Mouse (Mus musculus) cortical plate, adult 2 months (tissue): ENCODE data around the gene Insm2.

Source experiments
- CTCF ChIP-seq: fragments of 200-500 bp; IDR thresholded peaks from 2 replicates; pipeline ENCODE4 v1.5.1; 2011; ENCODE audit warnings: mild to moderate bottlenecking, control low read depth, low read length; ENCODE audit not compliant: insufficient read depth; ENCODE audit errors: extremely low read depth
- POLR2A ChIP-seq: fragments of 200-500 bp; IDR thresholded peaks from 2 replicates; pipeline ENCODE4 v1.6.1; 2011; ENCODE audit warnings: mild to moderate bottlenecking, low read length, control low read depth; ENCODE audit not compliant: insufficient read depth; ENCODE audit errors: extremely low read depth

DNA sequence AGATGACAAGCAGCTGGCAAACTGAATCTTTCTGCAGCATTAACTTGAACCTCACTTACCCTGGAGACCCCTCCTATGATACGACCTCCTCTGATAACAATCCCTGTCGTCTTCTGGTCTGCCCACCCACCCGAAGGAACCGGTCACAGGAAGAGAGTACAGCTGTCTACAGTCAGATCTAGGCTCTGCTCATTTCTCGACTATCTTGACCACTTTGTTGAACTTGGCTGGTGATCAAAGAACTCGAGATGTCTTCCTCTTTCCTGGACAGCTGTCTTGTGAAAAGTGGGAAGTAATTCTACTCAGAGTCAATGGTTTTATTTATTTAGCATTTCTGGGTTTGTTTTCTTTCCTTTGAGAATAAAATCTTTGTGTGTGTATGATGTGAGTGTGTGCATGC lies 29.6 kb upstream of the Insm2 start:
- TF ChIP-seq CTCF (no peak), POLR2A (no peak)
